29 mouse cellular contexts compared by ENCODE assay signal in genomic region chr9:103208802-103209423, GRCm38 (mm10). TPM values are rescaled to one million over a fixed set of nuclear protein-coding genes. Genes with fewer than 3 reads are reported as not detected.
DNase-seq lines count a peak whose midpoint lies in the region; TF ChIP-seq lines count a peak whose summit lies in the region.
"Had no signal": no experiment of that assay in that cellular context is flagged by ENCODE, and none has a peak within 500 bp of the region (broad histone marks: within the 10 kb centered on the region; RNA-seq: fewer than 3 reads in every experiment).

No protein-coding gene starts in this region.

- no peaks in the 10 kb centered on the region; the same call in 1 of the 2 replicates for H3K4me1 ChIP-seq in liver, adult 2 months (ENCODE audit: control insufficient read depth, insufficient read depth, low read length)
- H3K4me1 ChIP-seq in small intestine, adult 2 months (ENCODE audit: control insufficient read depth, insufficient read depth, insufficient read length, low read length), result no peaks in the 10 kb centered on the region

- no peak overlapping the region for H3K27ac ChIP-seq in liver, adult 2 months (replicated peaks; ENCODE audit: insufficient read depth, low read depth, low read length)
- no peak overlapping the region for H3K27ac ChIP-seq in small intestine, adult 2 months (ENCODE audit: insufficient read depth, low read depth, low read length)
- H3K27ac ChIP-seq: heart, adult 2 months; kidney, postnatal 0 days; liver, embryonic 14.5 days had no signal

- H3K79me2 ChIP-seq in liver, adult 2 months (ENCODE audit: control insufficient read depth, insufficient read depth, low read length), result no peaks in the 10 kb centered on the region

- DNase-seq in liver, adult 2 months (ENCODE audit: extremely low read depth, low read depth, low spot score), result peak; percentile 41
- no peak for DNase-seq in liver
- peak; percentile 22 for DNase-seq in Muller cell, postnatal 12 days (ENCODE audit: inconsistent ontology term)
- DNase-seq in brain, embryonic 14.5 days (ENCODE audit: low read depth), result peak; percentile 53
- DNase-seq in urinary bladder, postnatal 14 days (ENCODE audit: low spot score), result no peak
- DNase-seq in spleen, adult 18-20 months, result no peak
- DNase-seq: adrenal gland, postnatal 10 days; B cell, adult 2 months; cerebellum, adult 11 months; cerebellum, adult 9-10 months; cerebellum, postnatal 36 days; forebrain, postnatal 0 days; heart, adult 2 months; kidney, adult 18-20 months; kidney, postnatal 4 days; left cerebral cortex, postnatal 4 days; lung, adult 2 months; lung, postnatal 14 days; right cerebral cortex, postnatal 4 days; thymus, postnatal 4 days had no signal

- peaks cover 52% of the 10 kb centered on the region for H3K36me3 ChIP-seq in liver, adult 2 months (ENCODE audit: control insufficient read depth, insufficient read depth, low read length)
- no peaks in the 10 kb centered on the region for H3K36me3 ChIP-seq in small intestine, adult 2 months (ENCODE audit: control insufficient read depth, insufficient read depth, low read length)
- H3K36me3 ChIP-seq: heart, embryonic 12.5 days had no signal

- no peak for TF ChIP-seq POLR2A in liver, adult 2 months (IDR thresholded peaks at IDR 0.05; ENCODE audit: extremely low read depth, insufficient read depth, low read length)
- no peak for TF ChIP-seq POLR2A in brain, embryonic 14.5 days (IDR thresholded peaks at IDR 0.05; ENCODE audit: borderline replicate concordance, extremely low read depth, insufficient read depth, insufficient read length, poor library complexity, severe bottlenecking)
- no peak for TF ChIP-seq POLR2A in small intestine, adult 2 months (IDR thresholded peaks at IDR 0.05; ENCODE audit: low read depth, low read length)

- H3K4me3 ChIP-seq in liver, adult 2 months (ENCODE audit: insufficient read depth, low read depth, low read length), result no peak overlapping the region
- peak overlapping the region; percentile 34; the same call in 1 of the 2 replicates for H3K4me3 ChIP-seq in small intestine, adult 2 months (ENCODE audit: low read depth, low read length)
- H3K4me3 ChIP-seq: heart, adult 2 months; heart, embryonic 12.5 days; myocyte had no signal

- no peak for TF ChIP-seq CTCF in liver, adult 2 months (IDR thresholded peaks at IDR 0.05; ENCODE audit: low read depth, low read length)
- TF ChIP-seq CTCF in brain, embryonic 14.5 days (IDR thresholded peaks at IDR 0.05; ENCODE audit: borderline replicate concordance, extremely low read depth, insufficient read depth, insufficient read length), result no peak
- TF ChIP-seq CTCF in small intestine, adult 2 months (IDR thresholded peaks at IDR 0.05; ENCODE audit: extremely low read depth, insufficient read length, insufficient replicate concordance, low read depth, low read length), result no peak

- WGBS in liver, adult 2 months, result 56% methylated on average over 6 of the region's 6 CpGs
- 72% methylated on average over 6 of the region's 6 CpGs for WGBS in small intestine, adult 2 months

- H3K9ac ChIP-seq in liver, adult 2 months (ENCODE audit: low read depth, low read length), result no peak overlapping the region
- H3K9ac ChIP-seq: forebrain, postnatal 0 days; heart, embryonic 12.5 days; liver, embryonic 14.5 days had no signal

- no peaks in the 10 kb centered on the region for H3K27me3 ChIP-seq in liver, adult 2 months (ENCODE audit: control insufficient read depth, insufficient read depth, low read length)
- no peaks in the 10 kb centered on the region for H3K27me3 ChIP-seq in small intestine, adult 2 months (ENCODE audit: control insufficient read depth, insufficient read depth, low read length)

RNA-seq across cellular contexts. Expression of gene Srprb, which starts 7.0 kb away (rescaled TPM):
- 8.5 and 10.7 TPM in 2 replicates for total RNA-seq in liver, adult 2 months (2014; rRNA removed)
- polyA plus RNA-seq in liver, adult 2 months (2012; rRNA removed), result 16.8 and 22.8 TPM in 2 replicates
- polyA plus RNA-seq in brain, embryonic 14.5 days (2012; rRNA removed), result 58.0 and 59.4 TPM in 2 replicates
- polyA plus RNA-seq in small intestine, adult 2 months (2012; rRNA removed), result 23.0 and 36.4 TPM in 2 replicates

RNA-seq across cellular contexts. Expression of gene Gm20425, which starts 21.2 kb away (rescaled TPM):
- total RNA-seq in liver, adult 2 months (2014; rRNA removed), result 0.94 and 1.1 TPM in 2 replicates
- polyA plus RNA-seq in liver, adult 2 months (2012; rRNA removed), result 0.37 and 0.43 TPM in 2 replicates
- polyA plus RNA-seq in brain, embryonic 14.5 days (2012; rRNA removed), result not detected in 2 replicates
- polyA plus RNA-seq in small intestine, adult 2 months (2012; rRNA removed), result 0.72 and 1.5 TPM in 2 replicates
- total RNA-seq: forebrain, postnatal 0 days; hematopoietic stem cell, adult 5-6 weeks had no signal
- polyA plus RNA-seq: embryonic facial prominence, embryonic 11.5 days; heart, adult 2 months; intestine, embryonic 14.5 days; myocyte; stomach, embryonic 14.5 days had no signal

RNA-seq across cellular contexts. Expression of gene Trf, which starts 21.3 kb away (rescaled TPM):
- total RNA-seq in liver, adult 2 months (2014; rRNA removed), result 18,586 and 23,528 TPM in 2 replicates
- polyA plus RNA-seq in liver, adult 2 months (2012; rRNA removed), result 26,375 and 34,444 TPM in 2 replicates
- 10.2 and 19.0 TPM in 2 replicates for polyA plus RNA-seq in brain, embryonic 14.5 days (2012; rRNA removed)
- 17.3 and 19.6 TPM in 2 replicates for polyA plus RNA-seq in small intestine, adult 2 months (2012; rRNA removed)
- polyA plus RNA-seq: myocyte had no signal

Comparison
In these comparisons a context has a peak if more than half of its experiments do, and no peak if none do; other contexts are left out.
1. DNase-seq: peak in liver, adult 2 months (single experiment), Muller cell, postnatal 12 days (single experiment) and brain, embryonic 14.5 days (single experiment); none in liver (single experiment), urinary bladder, postnatal 14 days (single experiment) and spleen, adult 18-20 months (0 of 2).
2. RNA of gene Trf, which starts 21.3 kb away (polyA plus RNA-seq): 26,375 to 34,444 TPM in liver, adult 2 months; 17.3 to 19.6 TPM in small intestine, adult 2 months and 10.2 to 19.0 TPM in brain, embryonic 14.5 days; every median in the first group is over 1,000 times any median in the second.